Mouse (Mus musculus) midbrain, embryonic 14.5 days (tissue): ENCODE measurements around the gene Naif1. TPM values are rescaled to one million over a fixed set of nuclear protein-coding genes. Genes with fewer than 3 reads are reported as not detected.
A peak's percentile ranks its signal among the peaks of the same experiment; 100 is the strongest.
"Not testable (repeated sequence)": the region's sequence is repeated elsewhere in the genome, so short reads cannot be mapped to it uniquely, and the experiment has no call there.

Experiments used
- ATAC-seq: fragments of 200-750 bp; cut with Nextera tagmentation; 2 replicates; pipeline ENCODE4 v1.8.0; 2017; ENCODE audit warnings: moderate number of reproducible peaks, moderate library complexity; ENCODE audit not compliant: low FRiP score, low TSS enrichment
- DNase-seq: peaks from one replicate; pipeline ENCODE4 v3.0.0-alpha.2; 2015
- H3K27ac ChIP-seq: fragments of 300-500 bp; sonication (generic); replicated peaks from 2 replicates; pipeline ENCODE4 v1.5.1; 2014; ENCODE audit warnings: mild to moderate bottlenecking, low read depth, low read length, moderate library complexity
- H3K27me3 ChIP-seq: fragments of 300-500 bp; sonication (generic); 2 replicates; pipeline ENCODE4 v1.6.1; 2014; ENCODE audit warnings: low read length, control low read depth, mixed read lengths; ENCODE audit not compliant: control insufficient read depth, insufficient read depth
- H3K36me3 ChIP-seq: fragments of 300-500 bp; sonication (generic); 2 replicates; pipeline ENCODE4 v1.6.1; 2014; ENCODE audit warnings: low read length, control low read depth; ENCODE audit not compliant: control insufficient read depth, insufficient read depth
- H3K4me1 ChIP-seq: fragments of 300-500 bp; sonication (generic); 2 replicates; pipeline ENCODE4 v1.6.1; 2014; ENCODE audit warnings: mild to moderate bottlenecking, antibody characterized with exemption, low read length, control low read depth; ENCODE audit not compliant: control insufficient read depth, insufficient read depth
- H3K4me2 ChIP-seq: fragments of 300-500 bp; sonication (generic); 2 replicates; pipeline ENCODE4 v1.6.1; 2014; ENCODE audit warnings: mild to moderate bottlenecking, low read length, moderate library complexity
- H3K4me3 ChIP-seq: fragments of 300-500 bp; sonication (generic); replicated peaks from 2 replicates; pipeline ENCODE4 v1.5.1; 2014; ENCODE audit warnings: low read depth, low read length
- H3K9ac ChIP-seq: fragments of 300-500 bp; sonication (generic); replicated peaks from 2 replicates; pipeline ENCODE4 v1.6.1; 2014; ENCODE audit warnings: mild to moderate bottlenecking, low read length, moderate library complexity
- H3K9me3 ChIP-seq: fragments of 300-500 bp; sonication (generic); 2 replicates; pipeline ENCODE4 v1.6.1; 2016; ENCODE audit warnings: low read length, control low read depth, mixed read lengths; ENCODE audit not compliant: control insufficient read depth
- WGBS: fragments of 180-500 bp; shearing (Covaris S2); extraction: QIAGEN DNeasy Blood & Tissue Kit; methylation state at CpG from one replicate; pipeline ENCODE4 v1.1.7; 2014; 5-methylcytosine and 5-hydroxymethylcytosine counted together
- polyA plus RNA-seq: library from polyadenylated mRNA; unstranded; fragments of >200 nt; fragmentation: Nextera tagmentation; extraction: Ambion mirVana; gene quantifications from 2 replicates; pipeline ENCODE4 v1.2.1, GENCODE M21; 2014

Gene Naif1
- polyA plus RNA-seq, 1 experiment from 2014 or later: 5.6 TPM

DNA sequence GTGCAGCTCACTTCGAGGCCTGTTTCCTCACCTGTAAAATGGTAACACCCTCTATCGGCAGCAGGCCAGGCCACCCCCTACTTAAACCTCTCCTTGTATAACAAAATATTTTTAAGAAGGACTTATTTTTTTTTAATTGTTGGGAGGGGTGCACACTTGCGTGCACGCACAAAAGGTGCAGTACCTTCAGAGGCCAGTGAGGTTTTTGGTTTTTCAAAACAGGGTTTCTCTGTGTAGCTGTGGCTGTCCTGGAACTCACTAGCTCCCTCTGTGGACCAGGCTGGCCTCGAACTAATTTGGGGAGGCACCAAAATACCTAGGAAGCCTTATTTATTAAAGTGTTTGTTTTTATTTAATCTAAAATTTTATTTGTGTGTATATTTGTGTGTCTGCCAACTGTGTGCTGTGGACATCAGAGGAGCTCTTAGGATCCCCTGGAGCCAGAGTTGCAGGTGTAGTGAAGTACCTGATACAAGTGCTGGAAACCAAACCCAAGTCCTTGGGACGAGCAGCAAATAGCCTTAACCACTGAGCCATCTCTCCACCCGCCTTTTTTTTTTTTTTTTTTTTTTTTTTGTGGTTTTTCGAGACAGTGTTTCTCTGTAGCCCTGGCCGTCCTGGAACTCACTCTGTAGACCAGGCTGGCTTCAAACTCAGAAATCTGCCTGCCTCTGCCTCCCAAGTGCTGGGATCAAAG, 33.1 kb downstream of the Naif1 start:
- Histone ChIP-seq H3K9me3 (no peaks in the 10 kb centered on the region), H3K4me3 (no peak overlapping the region), H3K4me2 (no peak overlapping the region), H3K36me3 (no peaks in the 10 kb centered on the region), H3K27me3 (no peaks in the 10 kb centered on the region), H3K4me1 (no peaks in the 10 kb centered on the region), H3K9ac (no peak overlapping the region), H3K27ac (no peak overlapping the region)
- no peak for DNase-seq
- 78% methylated on average over 9 of the region's 9 CpGs for WGBS
- ATAC-seq: no peak

DNA sequence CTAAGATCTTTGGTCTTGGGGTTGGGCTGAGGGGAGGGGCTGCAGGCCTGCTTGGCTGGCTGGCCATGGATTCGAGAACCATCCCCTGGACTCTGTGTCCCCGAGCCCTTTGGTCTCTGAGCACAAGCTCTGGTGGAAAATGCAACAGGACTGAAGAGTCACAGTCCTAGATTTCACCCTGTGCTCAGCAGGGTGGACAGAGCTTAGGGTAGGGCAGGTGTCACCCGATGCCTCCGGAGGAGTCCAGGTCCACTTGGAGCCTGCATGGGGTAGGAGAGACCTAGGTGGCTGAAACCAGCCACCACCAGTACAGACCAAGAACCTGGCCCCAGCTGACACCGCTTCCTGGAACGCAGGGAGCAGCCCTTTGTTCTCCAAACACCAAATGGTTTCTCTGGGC, 34.7 kb downstream of the Naif1 start:
- H3K4me3 ChIP-seq: no peak overlapping the region
- 90% methylated on average over 6 of the region's 6 CpGs for WGBS
- H3K4me1 ChIP-seq: no peaks in the 10 kb centered on the region
- H3K9ac ChIP-seq: no peak overlapping the region
- no peak for DNase-seq
- H3K36me3 ChIP-seq: no peaks in the 10 kb centered on the region
- H3K4me2 ChIP-seq: no peak overlapping the region
- ATAC-seq: no peak
- H3K9me3 ChIP-seq: no peaks in the 10 kb centered on the region
- no peaks in the 10 kb centered on the region for H3K27me3 ChIP-seq
- no peak overlapping the region for H3K27ac ChIP-seq

DNA sequence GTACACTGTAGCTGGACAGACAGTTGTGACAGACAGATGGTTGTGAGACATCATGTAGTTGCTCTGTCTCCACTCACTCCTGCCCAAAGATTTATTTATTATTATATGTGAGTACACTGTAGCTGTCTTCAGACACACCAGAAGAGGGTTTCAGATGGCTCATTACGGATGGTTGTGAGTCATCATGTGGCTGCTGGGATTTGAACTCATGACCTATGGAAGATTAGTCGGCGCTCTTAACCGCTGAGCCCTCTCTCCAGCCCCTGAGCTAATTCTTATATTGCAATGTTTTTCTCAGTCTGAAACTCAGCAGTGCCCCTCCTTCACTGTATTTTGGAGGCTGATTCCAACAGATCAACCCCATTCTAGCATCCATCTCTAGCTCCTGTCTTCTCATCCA, 35.5 kb downstream of the Naif1 start:
- H3K4me1 ChIP-seq: no peaks in the 10 kb centered on the region
- WGBS: 91% methylated on average over 4 of the region's 4 CpGs
- H3K27ac ChIP-seq: no peak overlapping the region
- H3K4me3 ChIP-seq: no peak overlapping the region
- no peaks in the 10 kb centered on the region for H3K36me3 ChIP-seq
- H3K9me3 ChIP-seq: no peaks in the 10 kb centered on the region
- no peak overlapping the region for H3K9ac ChIP-seq
- H3K4me2 ChIP-seq: no peak overlapping the region
- no peak for ATAC-seq
- DNase-seq: no peak
- no peaks in the 10 kb centered on the region for H3K27me3 ChIP-seq

DNA sequence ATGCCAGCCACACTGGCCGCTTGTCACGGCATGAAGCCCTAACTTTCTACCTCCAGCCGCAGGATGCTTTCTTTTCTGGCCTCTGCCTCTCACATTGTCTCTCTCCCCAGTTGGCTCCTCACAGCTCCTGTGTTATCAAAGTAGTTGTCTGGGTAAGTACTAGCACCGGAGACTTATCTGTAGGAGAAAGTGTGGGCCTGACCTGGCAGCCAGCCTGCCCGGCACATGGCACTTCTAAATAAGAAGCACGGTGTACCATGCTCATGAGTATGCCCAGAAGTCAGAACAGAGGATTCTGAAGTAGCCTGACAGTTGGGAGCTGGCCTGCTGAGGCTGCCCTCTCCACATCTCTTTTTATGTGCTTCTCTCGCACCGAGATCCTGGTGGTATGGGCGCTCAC, 35.9 kb downstream of the Naif1 start:
- Histone ChIP-seq H3K4me1 (no peaks in the 10 kb centered on the region), H3K27ac (no peak overlapping the region), H3K27me3 (no peaks in the 10 kb centered on the region), H3K4me2 (no peak overlapping the region), H3K4me3 (no peak overlapping the region), H3K9ac (no peak overlapping the region), H3K36me3 (no peaks in the 10 kb centered on the region), H3K9me3 (no peaks in the 10 kb centered on the region)
- ATAC-seq: no peak
- no peak for DNase-seq
- WGBS: 94% methylated on average over 9 of the region's 9 CpGs

DNA sequence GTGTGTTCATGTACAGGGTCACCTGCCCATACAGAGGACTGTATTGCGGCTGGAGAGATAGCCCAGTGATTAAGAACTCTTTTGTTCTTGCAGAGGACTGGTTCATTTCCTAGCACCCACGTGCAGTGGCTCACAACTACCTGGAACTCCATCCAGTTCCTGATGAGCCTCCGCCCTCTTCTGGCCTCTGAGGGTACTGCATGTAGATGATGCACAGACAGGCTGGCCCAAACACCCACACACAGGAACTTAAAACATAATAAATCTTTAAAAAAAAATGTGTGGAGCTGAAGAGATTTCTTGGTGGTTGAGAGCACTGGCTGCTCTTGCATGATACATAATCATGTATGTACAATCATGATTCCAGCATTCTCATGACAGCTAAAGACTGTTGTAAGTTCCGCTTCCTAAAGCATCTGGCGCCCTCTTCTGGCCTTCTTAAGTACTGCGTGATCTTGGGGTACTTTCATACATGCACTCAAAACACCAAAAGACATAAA, 36.9 kb downstream of the Naif1 start:
- Histone ChIP-seq H3K9me3 (no peaks in the 10 kb centered on the region), H3K36me3 (no peaks in the 10 kb centered on the region), H3K4me2 (no peak overlapping the region), H3K9ac (no peak overlapping the region), H3K27ac (no peak overlapping the region), H3K4me1 (no peaks in the 10 kb centered on the region), H3K27me3 (no peaks in the 10 kb centered on the region), H3K4me3 (no peak overlapping the region)
- DNase-seq (peak; percentile 93), ATAC-seq (peak; percentile 46; the same call in 1 of the 2 replicates)
- WGBS: 8% methylated on average over 6 of the region's 6 CpGs

DNA sequence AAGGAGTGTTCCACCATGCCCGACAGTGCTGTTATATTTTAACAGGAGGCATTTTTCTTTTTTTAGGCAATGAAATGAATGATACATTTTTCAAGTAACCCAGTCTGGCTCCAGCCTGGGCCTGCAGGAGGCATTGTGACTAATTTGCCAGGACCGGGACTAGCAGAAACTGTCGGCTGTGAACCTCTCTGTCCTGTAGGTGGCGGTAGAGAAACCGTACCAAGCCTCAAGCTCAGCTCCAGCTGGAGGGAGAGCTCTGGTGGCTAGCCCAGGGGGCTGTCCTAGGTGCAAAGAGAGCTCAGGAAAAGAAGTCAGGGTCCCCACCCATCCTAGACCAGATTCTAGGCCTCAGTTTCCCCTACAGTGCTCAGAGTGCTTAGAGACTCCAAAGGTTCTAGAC, 38.4 kb downstream of the Naif1 start:
- Histone ChIP-seq H3K4me2 (no peak overlapping the region), H3K4me3 (no peak overlapping the region), H3K27ac (no peak overlapping the region), H3K27me3 (no peaks in the 10 kb centered on the region), H3K9ac (no peak overlapping the region), H3K9me3 (no peaks in the 10 kb centered on the region), H3K36me3 (no peaks in the 10 kb centered on the region), H3K4me1 (no peaks in the 10 kb centered on the region)
- ATAC-seq (no peak), DNase-seq (peak; percentile 92)
- 1% methylated on average over 5 of the region's 5 CpGs for WGBS

DNA sequence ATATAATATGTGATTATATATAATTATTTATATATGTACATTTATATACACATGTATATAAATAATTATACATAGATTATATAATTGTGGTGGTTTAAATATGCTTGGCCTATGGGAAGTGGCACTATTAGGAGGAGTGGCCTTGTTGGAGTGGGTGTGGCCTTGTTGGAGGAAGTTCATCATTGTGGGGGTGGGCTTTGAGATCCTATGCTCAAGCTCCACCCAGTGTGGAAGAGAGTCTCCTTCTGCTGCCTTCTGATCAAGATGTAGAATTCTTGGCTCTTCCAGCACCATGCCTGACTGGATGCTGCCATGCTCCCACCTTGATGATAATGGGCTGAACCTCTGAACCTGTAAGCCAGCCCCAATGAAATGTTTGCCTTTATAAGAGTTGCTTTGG, 40.5 kb downstream of the Naif1 start:
- not testable (repeated sequence) for ATAC-seq, H3K27me3 ChIP-seq, H3K9me3 ChIP-seq, H3K9ac ChIP-seq, H3K4me2 ChIP-seq, H3K4me1 ChIP-seq, H3K36me3 ChIP-seq, DNase-seq, H3K27ac ChIP-seq, H3K4me3 ChIP-seq

DNA sequence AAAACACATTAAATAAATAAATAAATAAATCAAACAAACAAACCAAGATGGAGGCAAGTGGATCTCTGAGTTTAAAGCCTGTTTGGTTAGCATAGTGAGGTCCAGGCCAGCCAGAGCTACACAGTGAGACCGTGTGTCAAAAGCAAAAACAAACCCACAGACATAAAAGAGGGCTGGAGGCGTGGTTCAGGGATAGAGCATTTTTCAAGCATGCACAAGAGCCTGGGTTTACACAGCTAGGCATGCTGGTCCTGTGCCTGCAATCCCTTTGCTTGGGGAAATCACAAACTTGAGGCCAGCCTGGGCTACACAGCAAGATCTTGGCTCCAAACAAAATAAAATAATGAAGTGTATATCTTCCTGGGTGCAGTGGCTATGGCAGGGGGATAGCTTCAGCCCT, 42.4 kb downstream of the Naif1 start:
- Histone ChIP-seq H3K4me1 (no peaks in the 10 kb centered on the region), H3K27me3 (no peaks in the 10 kb centered on the region), H3K9ac (no peak overlapping the region), H3K4me3 (no peak overlapping the region), H3K4me2 (no peak overlapping the region), H3K9me3 (no peaks in the 10 kb centered on the region), H3K27ac (no peak overlapping the region), H3K36me3 (no peaks in the 10 kb centered on the region)
- ATAC-seq: no peak
- 71% methylated on average over 2 of the region's 2 CpGs for WGBS
- no peak for DNase-seq

DNA sequence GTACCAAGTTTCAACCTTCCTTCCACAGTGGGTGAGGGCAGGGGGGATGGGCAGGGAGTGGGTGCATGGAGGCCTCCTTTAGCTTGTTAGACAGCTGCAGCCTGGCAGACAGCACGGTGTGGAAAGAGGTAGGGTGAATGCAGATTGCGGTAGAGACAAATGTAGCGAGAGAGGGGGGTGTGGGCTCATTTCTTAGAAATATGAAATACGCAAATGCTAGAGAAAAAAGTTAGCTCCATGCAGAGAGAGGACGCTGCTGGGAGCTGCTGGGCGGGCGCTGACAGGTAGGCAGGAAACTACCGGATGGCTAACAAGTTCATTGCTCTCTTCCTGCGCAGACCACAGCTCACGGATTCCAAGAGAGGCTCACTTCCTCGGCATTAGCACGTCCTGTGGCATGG, 43.0 kb downstream of the Naif1 start:
- no peaks in the 10 kb centered on the region for H3K27me3 ChIP-seq
- H3K9me3 ChIP-seq: no peaks in the 10 kb centered on the region
- H3K27ac ChIP-seq: no peak overlapping the region
- no peak for ATAC-seq
- no peaks in the 10 kb centered on the region for H3K36me3 ChIP-seq
- DNase-seq: no peak
- no peak overlapping the region for H3K4me3 ChIP-seq
- H3K4me1 ChIP-seq: no peaks in the 10 kb centered on the region
- no peak overlapping the region for H3K4me2 ChIP-seq
- H3K9ac ChIP-seq: no peak overlapping the region
- 80% methylated on average over 12 of the region's 12 CpGs for WGBS
